ENCODE assay signal across 8 mouse cellular contexts in the genomic region with DNA sequence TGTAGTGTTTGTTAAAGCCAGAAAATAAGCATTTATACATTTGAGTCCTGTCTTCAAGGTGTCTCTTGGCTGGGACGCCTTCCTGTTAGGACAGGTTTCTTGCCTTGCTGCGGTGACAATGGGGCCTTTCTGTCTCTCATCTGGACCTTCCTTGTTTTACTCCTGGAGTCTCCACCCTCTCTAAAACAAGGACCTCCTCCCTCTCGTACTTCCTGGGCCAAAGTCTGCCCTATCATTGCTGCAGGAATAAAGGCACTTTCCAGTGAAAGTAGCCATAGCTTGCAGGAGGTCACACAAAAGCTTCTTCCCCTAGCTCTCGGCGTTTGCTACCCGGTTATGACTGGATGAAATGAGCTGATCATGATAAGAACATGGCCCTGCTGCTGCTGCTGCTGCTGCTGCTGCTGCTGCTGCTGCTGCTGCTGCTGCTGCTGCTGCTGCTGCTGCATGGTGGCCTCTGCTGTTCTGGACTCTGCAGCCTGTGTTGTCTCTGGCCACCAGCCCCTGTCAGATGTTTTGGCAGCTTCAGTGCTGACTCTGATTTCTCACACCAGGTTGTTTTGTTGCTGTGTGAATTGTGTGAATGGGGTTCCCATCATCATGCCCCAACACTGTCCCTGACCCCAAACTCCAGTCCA.
DNase-seq lines count a peak whose midpoint lies in the region; ATAC-seq and TF ChIP-seq lines count a peak whose summit lies in the region.
"Had no signal": no experiment of that assay in that cellular context is flagged by ENCODE, and none has a peak within 500 bp of the region (broad histone marks: within the 10 kb centered on the region; RNA-seq: fewer than 3 reads in every experiment).

No protein-coding gene starts in this region.

- H3K9ac ChIP-seq in lung, embryonic 14.5 days = no peak overlapping the region
- no peak overlapping the region for H3K9ac ChIP-seq in embryonic facial prominence, embryonic 13.5 days
- H3K9ac ChIP-seq: liver, embryonic 15.5 days had no signal

- no peak overlapping the region for H3K4me3 ChIP-seq in lung, embryonic 14.5 days (ENCODE audit: low read depth, low read length)
- no peak overlapping the region for H3K4me3 ChIP-seq in embryonic facial prominence, embryonic 13.5 days
- H3K4me3 ChIP-seq in limb, embryonic 10.5 days = no peak overlapping the region
- H3K4me3 ChIP-seq: liver, embryonic 15.5 days had no signal

- no peak for TF ChIP-seq CTCF in lung, embryonic 14.5 days (IDR thresholded peaks at IDR 0.05; ENCODE audit: low read depth)

- H3K36me3 ChIP-seq in lung, embryonic 14.5 days (ENCODE audit: insufficient read depth) = no peaks in the 10 kb centered on the region
- no peaks in the 10 kb centered on the region for H3K36me3 ChIP-seq in embryonic facial prominence, embryonic 13.5 days
- no peaks in the 10 kb centered on the region for H3K36me3 ChIP-seq in limb, embryonic 10.5 days
- H3K36me3 ChIP-seq: liver, embryonic 15.5 days had no signal

- H3K27me3 ChIP-seq in lung, embryonic 14.5 days (ENCODE audit: insufficient read depth, low read length) = no peaks in the 10 kb centered on the region
- no peaks in the 10 kb centered on the region for H3K27me3 ChIP-seq in embryonic facial prominence, embryonic 13.5 days
- no peaks in the 10 kb centered on the region for H3K27me3 ChIP-seq in limb, embryonic 10.5 days (ENCODE audit: low read depth, poor library complexity, severe bottlenecking)
- H3K27me3 ChIP-seq: liver, embryonic 15.5 days had no signal

- ATAC-seq in lung, embryonic 14.5 days (ENCODE audit: insufficient read depth) = peak; percentile 67
- ATAC-seq in embryonic facial prominence, embryonic 13.5 days (ENCODE audit: insufficient number of reproducible peaks, insufficient read depth, low FRiP score, low TSS enrichment, low read depth) = no peak
- ATAC-seq in monocyte, adult 5-6 weeks (replicated peaks; ENCODE audit: insufficient number of reproducible peaks, low FRiP score, low TSS enrichment, poor library complexity, severe bottlenecking) = no peak

- no peak for DNase-seq in lung, embryonic 14.5 days
- DNase-seq in lung, adult 18-20 months = no peak
- peak; percentile 47 to 52 for DNase-seq in heart, postnatal 14 days
- DNase-seq in limb, embryonic 10.5 days (ENCODE audit: low spot score) = no peak
- DNase-seq in spleen, postnatal 10 days (ENCODE audit: low spot score in 2 of 2) = no peak

- intact Hi-C loops in heart, postnatal 14 days (cut with DNase I) = loop anchor here (5.0 kb wide), 1 partner anchor 90 kb away; the partner anchor contains the start of gene Ror1

- H3K27ac ChIP-seq in lung, embryonic 14.5 days (ENCODE audit: low read depth) = peak overlapping the region; percentile 67; the same call in 1 of the 2 replicates
- peak overlapping the region; percentile 49; the same call in 1 of the 2 replicates for H3K27ac ChIP-seq in embryonic facial prominence, embryonic 13.5 days
- H3K27ac ChIP-seq in limb, embryonic 10.5 days = peak overlapping the region; percentile 62
- H3K27ac ChIP-seq: liver, embryonic 15.5 days had no signal

- H3K9me3 ChIP-seq in lung, embryonic 14.5 days (ENCODE audit: low read depth, low read length) = no peaks in the 10 kb centered on the region
- H3K9me3 ChIP-seq in embryonic facial prominence, embryonic 13.5 days = no peaks in the 10 kb centered on the region
- H3K9me3 ChIP-seq in limb, embryonic 10.5 days (replicated peaks) = no peaks in the 10 kb centered on the region
- H3K9me3 ChIP-seq: liver, embryonic 15.5 days had no signal

- WGBS in lung, embryonic 14.5 days = 20% methylated on average over 6 of the region's 6 CpGs
- WGBS in embryonic facial prominence, embryonic 13.5 days = 33% methylated on average over 6 of the region's 6 CpGs
- WGBS in limb, embryonic 10.5 days = 64% methylated on average over 6 of the region's 6 CpGs

- no peak overlapping the region for H3K4me2 ChIP-seq in lung, embryonic 14.5 days
- H3K4me2 ChIP-seq in embryonic facial prominence, embryonic 13.5 days = no peak overlapping the region
- H3K4me2 ChIP-seq: liver, embryonic 15.5 days had no signal

- peaks cover 12% of the 10 kb centered on the region; the same call in 1 of the 2 replicates for H3K4me1 ChIP-seq in lung, embryonic 14.5 days (ENCODE audit: insufficient read depth)
- H3K4me1 ChIP-seq in embryonic facial prominence, embryonic 13.5 days = peaks cover 13% of the 10 kb centered on the region
- peaks cover 24% of the 10 kb centered on the region for H3K4me1 ChIP-seq in limb, embryonic 10.5 days
- H3K4me1 ChIP-seq: liver, embryonic 15.5 days had no signal

Comparison
In these comparisons a context has a peak if more than half of its experiments do, and no peak if none do; other contexts are left out.
1. DNase-seq: peak in heart, postnatal 14 days (2 of 2); none in lung, embryonic 14.5 days (single experiment), lung, adult 18-20 months (0 of 2), limb, embryonic 10.5 days (single experiment) and spleen, postnatal 10 days (0 of 2).
2. Peak in every context shown above with its lines, with median percentiles within 50 percentile points of each other: H3K27ac ChIP-seq.